Mouse (Mus musculus) lung, embryonic 16.5 days (tissue): ENCODE measurements around the gene Rab17. TPM values are rescaled to one million over a fixed set of nuclear protein-coding genes. Genes with fewer than 3 reads are reported as not detected.

ENCODE experiments used
- ATAC-seq: fragments of 200-750 bp; cut with Nextera tagmentation; 2 replicates; pipeline ENCODE4 v1.8.0; 2017; ENCODE audit warnings: low read depth, mild to moderate bottlenecking, moderate library complexity
- H3K27ac ChIP-seq: fragments of 300-500 bp; sonication (generic); 2 replicates; pipeline ENCODE4 v1.5.1; 2014; ENCODE audit warnings: mild to moderate bottlenecking, control low read depth, low read length
- H3K27me3 ChIP-seq: fragments of 300-500 bp; sonication (generic); 2 replicates; pipeline ENCODE4 v1.6.1; 2014; ENCODE audit warnings: low read depth, low read length, mixed read lengths; ENCODE audit not compliant: control insufficient read depth, insufficient read depth
- H3K36me3 ChIP-seq: fragments of 300-500 bp; sonication (generic); 2 replicates; pipeline ENCODE4 v1.6.1; 2014; ENCODE audit warnings: low read length; ENCODE audit not compliant: control insufficient read depth, insufficient read depth
- H3K4me1 ChIP-seq: fragments of 300-500 bp; sonication (generic); replicated peaks from 2 replicates; pipeline ENCODE4 v1.6.1; 2014; ENCODE audit warnings: low read length, mixed read lengths; ENCODE audit not compliant: control insufficient read depth, insufficient read depth
- H3K4me2 ChIP-seq: fragments of 300-500 bp; sonication (generic); 2 replicates; pipeline ENCODE4 v1.6.1; 2014; ENCODE audit warnings: low read depth, low read length, control low read depth
- H3K4me3 ChIP-seq: fragments of 300-500 bp; sonication (generic); 2 replicates; pipeline ENCODE4 v1.5.1; 2014; ENCODE audit warnings: mild to moderate bottlenecking, low read length, control low read depth
- H3K9ac ChIP-seq: fragments of 300-500 bp; sonication (generic); 2 replicates; pipeline ENCODE4 v1.6.1; 2014; ENCODE audit warnings: low read length, control low read depth
- H3K9me3 ChIP-seq: fragments of 300-500 bp; sonication (generic); 2 replicates; pipeline ENCODE4 v1.6.1; 2016; ENCODE audit warnings: low read length; ENCODE audit not compliant: control insufficient read depth
- WGBS: fragments of 180-500 bp; shearing (Covaris S2); extraction: QIAGEN DNeasy Blood & Tissue Kit; methylation state at CpG from one replicate; pipeline ENCODE4 v1.1.7; 2014; 5-methylcytosine and 5-hydroxymethylcytosine counted together
- polyA plus RNA-seq: library from polyadenylated mRNA; unstranded; fragments of >200 nt; fragmentation: Nextera tagmentation; extraction: Ambion mirVana; gene quantifications from 2 replicates; pipeline ENCODE4 v1.2.1, GENCODE M21; 2015

The Rab17 gene
- polyA plus RNA-seq, 1 experiment from 2014 or later = 3.1 TPM

- H3K9ac ChIP-seq = no peak overlapping the region
- ATAC-seq = no peak
- 0 out of 2 replicates have a peak, but pooled peaks cover 10% of the 10 kb centered on the region for H3K4me1 ChIP-seq
- no peaks in the 10 kb centered on the region for H3K27me3 ChIP-seq
- H3K4me3 ChIP-seq = no peak overlapping the region
- H3K4me2 ChIP-seq = no peak overlapping the region
- no peaks in the 10 kb centered on the region for H3K36me3 ChIP-seq
- H3K27ac ChIP-seq = no peak overlapping the region
- 90% methylated on average over 14 of the region's 14 CpGs for WGBS
- H3K9me3 ChIP-seq = no peaks in the 10 kb centered on the region
Measured at GRCm38 (mm10) chr1:91008147-91008682, 38.8 kb upstream of the Rab17 start.

DNA sequence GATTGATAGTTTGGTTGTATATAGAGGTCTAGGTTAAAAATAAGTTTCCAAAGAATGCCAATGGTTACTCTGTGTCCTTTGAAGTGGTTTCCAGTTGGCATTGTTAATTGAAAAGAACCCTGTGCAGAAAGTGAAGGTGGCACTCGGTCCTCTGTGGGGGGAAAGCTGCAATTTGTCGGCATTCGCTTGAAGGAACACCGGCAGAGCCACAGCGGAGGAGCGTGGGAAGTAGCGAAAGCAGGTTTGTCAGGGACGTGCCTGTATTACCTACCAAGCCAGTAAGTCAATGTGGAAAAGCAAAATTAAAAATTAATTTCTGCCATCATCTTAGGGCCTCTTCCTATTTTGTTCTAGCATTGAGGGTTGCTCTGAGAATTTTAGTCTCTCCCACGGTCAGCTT is 37.2 kb upstream of the Rab17 start:
- no peak overlapping the region for H3K27ac ChIP-seq

DNA sequence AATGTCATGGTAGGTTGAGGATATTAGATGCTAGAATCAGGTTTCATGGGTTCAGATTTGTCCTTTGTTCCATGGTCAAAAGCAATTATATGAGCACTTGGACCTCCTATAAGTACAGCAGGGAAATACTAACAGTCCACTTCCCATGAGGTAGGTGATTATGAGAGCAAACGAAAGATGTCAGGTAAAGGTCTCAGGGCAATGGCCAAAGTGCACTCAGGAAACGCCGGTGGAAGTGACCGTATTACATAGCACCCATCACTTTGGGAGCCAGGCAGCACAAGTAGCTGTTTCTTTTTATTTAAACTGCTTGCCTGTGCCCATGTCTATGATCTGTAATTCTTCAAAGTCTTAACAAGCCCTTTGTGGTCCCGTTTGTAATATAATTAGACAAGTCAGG is 36.6 kb upstream of the Rab17 start:
- no peaks in the 10 kb centered on the region for H3K27me3 ChIP-seq
- 45% methylated on average over 5 of the region's 5 CpGs for WGBS
- peaks cover 7% of the 10 kb centered on the region; the same call in 1 of the 2 replicates for H3K4me1 ChIP-seq
- ATAC-seq = no peak
- H3K9ac ChIP-seq = no peak overlapping the region
- no peak overlapping the region for H3K4me3 ChIP-seq
- no peaks in the 10 kb centered on the region for H3K36me3 ChIP-seq
- H3K27ac ChIP-seq = no peak overlapping the region
- H3K9me3 ChIP-seq = no peaks in the 10 kb centered on the region
- H3K4me2 ChIP-seq = no peak overlapping the region

More for the DNA sequence above, 37.2 kb upstream of the Rab17 start:
- 60% methylated on average over 9 of the region's 9 CpGs for WGBS
- Histone ChIP-seq H3K9ac (no peak overlapping the region), H3K27me3 (no peaks in the 10 kb centered on the region), H3K36me3 (no peaks in the 10 kb centered on the region), H3K4me2 (no peak overlapping the region), H3K4me1 (0 out of 2 replicates have a peak, but pooled peaks cover 7% of the 10 kb centered on the region), H3K4me3 (no peak overlapping the region), H3K9me3 (no peaks in the 10 kb centered on the region)
- no peak for ATAC-seq

GRCm38 (mm10) chr1:91003522-91004253 is 34.2 kb upstream of the Rab17 start:
- Histone ChIP-seq H3K27ac (no peak overlapping the region), H3K4me2 (no peak overlapping the region), H3K27me3 (no peaks in the 10 kb centered on the region), H3K9me3 (no peaks in the 10 kb centered on the region), H3K4me3 (no peak overlapping the region), H3K9ac (no peak overlapping the region), H3K4me1 (peaks cover 13% of the 10 kb centered on the region), H3K36me3 (no peaks in the 10 kb centered on the region)
- 83% methylated on average over 8 of the region's 8 CpGs for WGBS
- ATAC-seq = no peak

GRCm38 (mm10) chr1:91002641-91003040 is 33.2 kb upstream of the Rab17 start:
- H3K27ac ChIP-seq = no peak overlapping the region
- H3K27me3 ChIP-seq = no peaks in the 10 kb centered on the region
- 77% methylated on average over 3 of the region's 3 CpGs for WGBS
- no peaks in the 10 kb centered on the region for H3K36me3 ChIP-seq
- ATAC-seq = no peak
- H3K4me1 ChIP-seq = peaks cover 13% of the 10 kb centered on the region
- H3K4me2 ChIP-seq = no peak overlapping the region
- H3K9ac ChIP-seq = no peak overlapping the region
- no peaks in the 10 kb centered on the region for H3K9me3 ChIP-seq
- H3K4me3 ChIP-seq = no peak overlapping the region

- Histone ChIP-seq H3K9me3 (no peaks in the 10 kb centered on the region), H3K9ac (no peak overlapping the region), H3K27ac (no peak overlapping the region), H3K4me2 (no peak overlapping the region), H3K4me3 (no peak overlapping the region), H3K27me3 (no peaks in the 10 kb centered on the region), H3K4me1 (peaks cover 13% of the 10 kb centered on the region), H3K36me3 (no peaks in the 10 kb centered on the region)
- no peak for ATAC-seq
- WGBS = 74% methylated on average over 3 of the region's 3 CpGs
Measured at GRCm38 (mm10) chr1:91001871-91002539, 32.5 kb upstream of the Rab17 start.

- no peak overlapping the region for H3K4me2 ChIP-seq
- H3K36me3 ChIP-seq = no peaks in the 10 kb centered on the region
- H3K9ac ChIP-seq = no peak overlapping the region
- H3K27me3 ChIP-seq = no peaks in the 10 kb centered on the region
- no peaks in the 10 kb centered on the region for H3K9me3 ChIP-seq
- no peak for ATAC-seq
- peaks cover 13% of the 10 kb centered on the region for H3K4me1 ChIP-seq
- H3K27ac ChIP-seq = no peak overlapping the region
- WGBS = 74% methylated on average over 3 of the region's 3 CpGs
- no peak overlapping the region for H3K4me3 ChIP-seq
Measured at GRCm38 (mm10) chr1:91001101-91001500, 31.6 kb upstream of the Rab17 start.

DNA sequence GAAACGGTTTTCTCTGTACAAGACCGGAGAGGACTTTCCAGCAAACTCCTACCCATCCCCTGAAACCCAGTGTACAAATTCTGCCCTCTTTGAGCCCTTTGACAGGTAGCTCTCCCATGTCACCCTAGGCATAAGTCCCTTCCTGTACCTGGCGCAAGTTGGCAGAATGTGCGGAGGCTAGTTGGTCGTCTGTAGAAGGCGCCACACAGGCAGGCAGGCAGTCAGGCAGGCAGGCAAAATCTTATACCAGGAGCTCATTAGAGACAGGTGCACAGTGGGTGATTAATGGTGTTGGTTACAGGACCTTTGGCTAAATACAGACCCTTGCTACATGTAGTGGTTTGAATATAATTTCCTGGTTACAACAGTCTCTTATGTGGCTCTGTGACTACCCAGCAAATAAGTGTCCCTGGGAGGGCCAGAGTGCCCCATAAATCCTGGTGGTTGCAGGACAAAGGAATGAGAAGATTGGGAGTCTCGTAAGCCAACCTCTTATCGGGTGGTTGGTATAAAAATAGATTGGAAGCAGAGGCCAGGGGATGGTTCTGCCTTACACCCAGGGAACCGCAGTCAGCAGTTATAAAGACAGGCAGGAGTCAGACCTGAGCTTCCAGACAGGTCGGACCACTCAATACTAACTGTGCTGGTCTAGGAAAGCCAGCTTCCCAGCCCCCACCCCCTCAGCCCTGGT is 30.6 kb upstream of the Rab17 start:
- Histone ChIP-seq H3K27ac (no peak overlapping the region), H3K4me1 (peaks cover 13% of the 10 kb centered on the region), H3K4me2 (peak overlapping the region; percentile 99), H3K27me3 (no peaks in the 10 kb centered on the region), H3K4me3 (peak overlapping the region; percentile 71; the same call in 1 of the 2 replicates), H3K9me3 (no peaks in the 10 kb centered on the region), H3K36me3 (no peaks in the 10 kb centered on the region), H3K9ac (no peak overlapping the region)
- ATAC-seq = no peak
- WGBS = 60% methylated on average over 10 of the region's 10 CpGs
